Mouse (Mus musculus) ovary, postnatal 10 days (tissue): ENCODE results near the gene Ptprg.

Experiments used
- DNase-seq: peaks from one replicate; pipeline ENCODE4 v3.0.0; 2022; ENCODE audit warnings: low spot score

Ptprg gene

GRCm38 (mm10) chr14:11619606-11620005 is 66.3 kb downstream of the Ptprg start:
- DNase-seq, result no peak

GRCm38 (mm10) chr14:11620314-11620713 is 67.0 kb downstream of the Ptprg start:
- DNase-seq, result no peak

GRCm38 (mm10) chr14:11620962-11621568 is 67.7 kb downstream of the Ptprg start:
- no peak for DNase-seq

- DNase-seq, result no peak
These were observed 70.2 kb downstream of the Ptprg start for GRCm38 (mm10) chr14:11623576-11623975.

- DNase-seq, result no peak
These were observed 77.4 kb downstream of the Ptprg start for GRCm38 (mm10) chr14:11630736-11631135.

DNA sequence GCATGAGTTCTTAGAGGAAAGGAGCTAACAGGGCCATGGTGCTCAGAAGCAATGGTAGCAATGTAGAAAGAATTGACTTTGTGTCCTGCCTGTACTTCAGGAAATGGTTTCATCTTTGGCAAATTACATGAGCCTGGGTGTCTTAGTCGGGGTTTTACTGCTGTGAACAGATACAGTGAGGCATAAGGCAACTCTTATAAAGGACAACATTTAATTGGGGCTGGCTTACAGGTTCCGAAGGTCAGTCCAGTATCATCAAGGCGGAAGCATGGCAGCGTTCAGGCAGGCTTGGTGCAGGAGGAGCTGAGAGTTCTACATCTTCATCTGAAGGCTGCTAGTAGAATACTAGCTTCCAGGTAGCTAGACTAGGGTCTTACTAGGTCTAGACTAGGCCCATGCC is 78.2 kb downstream of the Ptprg start:
- DNase-seq, result no peak

DNA sequence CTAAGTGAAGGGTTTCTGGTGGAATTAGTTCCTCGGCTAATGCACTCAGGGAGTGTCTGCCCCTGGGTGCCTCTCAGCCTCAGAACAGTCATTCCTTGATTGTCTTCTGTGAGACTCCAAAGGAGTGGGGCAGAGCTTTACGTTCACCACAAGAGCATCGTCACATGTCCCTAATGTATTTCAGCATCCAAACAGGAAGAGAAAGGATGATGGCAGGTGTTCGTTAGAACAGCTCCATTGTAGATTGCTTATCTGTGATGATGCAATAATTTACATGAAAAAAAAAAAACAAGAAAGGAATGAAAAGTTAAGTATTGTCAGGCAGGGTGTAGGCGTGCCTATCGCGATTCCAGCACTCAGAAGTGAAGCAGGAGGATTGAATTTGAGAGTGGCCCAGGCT is 84.3 kb downstream of the Ptprg start:
- no peak for DNase-seq

GRCm38 (mm10) chr14:11639366-11639765 is 86.0 kb downstream of the Ptprg start:
- no peak for DNase-seq

- DNase-seq, result no peak
These were observed 87.0 kb downstream of the Ptprg start for GRCm38 (mm10) chr14:11640372-11640771.

- no peak for DNase-seq
These were observed 87.7 kb downstream of the Ptprg start for GRCm38 (mm10) chr14:11640996-11641395.

DNA sequence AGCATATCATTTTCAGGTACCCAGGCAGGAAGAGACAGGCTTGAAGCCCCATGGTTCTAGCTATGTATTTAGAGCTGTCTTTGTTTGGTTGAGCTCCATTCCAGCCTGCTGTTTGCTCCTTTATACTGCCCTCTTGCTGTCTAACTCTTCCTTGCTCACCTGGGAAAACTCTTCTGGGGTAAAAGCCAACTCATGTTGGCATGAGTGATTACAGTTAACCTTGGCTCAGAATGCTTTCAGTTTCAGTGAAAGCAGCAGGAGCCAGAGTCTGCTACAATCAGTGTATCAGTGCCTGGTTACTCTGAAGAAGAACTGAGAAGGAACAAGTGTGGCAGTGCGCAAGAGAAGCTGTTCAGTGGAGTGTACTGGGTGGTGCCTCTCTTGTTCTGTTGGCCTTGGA is 89.6 kb downstream of the Ptprg start:
- DNase-seq, result no peak

GRCm38 (mm10) chr14:11657374-11657773 is 104.0 kb downstream of the Ptprg start:
- no peak for DNase-seq

- DNase-seq, result no peak
These were observed 110.4 kb downstream of the Ptprg start for GRCm38 (mm10) chr14:11663661-11664215.

DNA sequence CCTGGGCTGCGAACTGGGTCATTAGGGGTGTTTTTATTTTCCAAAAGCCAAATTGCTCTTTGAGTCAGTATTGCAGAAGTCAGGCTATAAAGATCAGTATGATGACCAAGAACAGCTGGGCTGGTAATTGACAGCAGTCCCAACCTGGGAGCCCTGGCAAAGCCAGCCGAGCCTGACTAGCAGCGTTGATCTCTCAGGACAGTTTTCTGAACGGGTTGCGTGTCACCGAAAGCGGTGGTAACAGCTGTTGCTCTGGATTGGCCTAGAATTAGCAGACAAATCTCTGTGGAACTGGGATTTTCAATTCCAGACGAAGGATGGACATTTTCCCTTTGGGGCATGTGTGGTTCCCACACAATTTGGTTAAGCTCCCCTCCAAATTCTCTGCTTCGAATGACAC is 111.0 kb downstream of the Ptprg start:
- no peak for DNase-seq

GRCm38 (mm10) chr14:11665046-11665445 is 111.7 kb downstream of the Ptprg start:
- DNase-seq, result no peak

- DNase-seq, result no peak
These were observed 114.4 kb downstream of the Ptprg start for GRCm38 (mm10) chr14:11667762-11668161.

GRCm38 (mm10) chr14:11670847-11671246 is 117.5 kb downstream of the Ptprg start:
- no peak for DNase-seq

GRCm38 (mm10) chr14:11672981-11673547 is 119.7 kb downstream of the Ptprg start:
- no peak for DNase-seq

DNA sequence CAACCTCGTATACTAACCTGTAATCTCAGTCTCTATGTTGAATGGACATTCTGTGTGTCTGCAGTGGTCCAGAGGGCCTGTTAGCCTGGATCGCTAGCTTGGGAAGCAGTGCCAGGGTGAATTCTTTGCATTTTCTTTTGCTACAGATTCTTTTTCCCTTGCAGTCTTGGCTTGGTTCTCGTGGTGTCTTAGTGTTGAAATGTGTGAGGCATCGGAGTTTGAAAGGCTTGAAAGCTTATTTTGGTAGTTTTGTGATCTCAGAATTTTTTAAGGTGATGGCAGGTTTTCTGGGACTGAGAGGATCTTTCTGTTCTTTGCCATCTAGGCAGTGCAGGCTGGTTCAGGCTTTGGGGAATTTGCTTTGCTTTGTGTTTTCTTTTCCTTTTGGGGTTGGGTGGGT is 124.9 kb downstream of the Ptprg start:
- no peak for DNase-seq

DNA sequence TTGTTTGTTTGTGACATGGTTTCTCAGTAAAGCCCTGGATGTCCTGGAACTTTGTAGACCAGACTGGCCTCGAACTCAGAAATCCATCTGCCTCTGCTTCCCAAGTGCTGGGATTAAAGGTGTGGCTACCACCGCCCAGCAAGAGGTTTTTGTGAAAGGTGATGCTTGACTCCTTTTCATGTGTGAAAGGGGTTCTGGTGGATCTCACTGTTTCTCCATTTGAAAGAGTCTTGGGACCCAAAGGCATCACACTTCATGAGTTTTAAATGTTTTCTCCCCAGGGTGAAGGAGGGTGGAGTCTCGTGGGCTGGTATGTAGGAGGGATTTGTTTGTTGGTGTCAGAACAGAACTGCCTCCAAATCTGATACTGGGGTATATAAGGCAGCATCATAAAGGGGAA is 126.4 kb downstream of the Ptprg start:
- DNase-seq, result no peak

GRCm38 (mm10) chr14:11680621-11681020 is 127.3 kb downstream of the Ptprg start:
- DNase-seq, result no peak

DNA sequence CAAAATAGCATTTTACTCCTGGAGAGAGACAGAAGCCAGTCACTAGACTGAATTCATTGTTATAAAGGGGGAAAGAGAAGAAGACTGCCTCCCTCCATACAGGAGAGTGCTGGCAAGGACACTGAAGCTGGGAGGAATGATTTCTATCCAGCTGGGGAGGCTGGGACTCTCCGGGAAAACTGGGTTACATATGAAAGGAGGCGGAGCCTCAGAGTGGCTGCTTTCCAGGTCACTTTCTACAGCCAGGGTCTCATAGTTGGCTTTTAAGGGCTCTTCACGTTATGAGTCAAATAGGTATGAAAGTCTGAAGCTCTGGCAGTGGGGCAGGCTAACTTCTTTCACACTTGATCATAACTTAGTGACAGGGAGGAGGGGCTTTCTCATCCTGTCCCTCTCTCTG is 129.1 kb downstream of the Ptprg start:
- DNase-seq, result no peak

DNA sequence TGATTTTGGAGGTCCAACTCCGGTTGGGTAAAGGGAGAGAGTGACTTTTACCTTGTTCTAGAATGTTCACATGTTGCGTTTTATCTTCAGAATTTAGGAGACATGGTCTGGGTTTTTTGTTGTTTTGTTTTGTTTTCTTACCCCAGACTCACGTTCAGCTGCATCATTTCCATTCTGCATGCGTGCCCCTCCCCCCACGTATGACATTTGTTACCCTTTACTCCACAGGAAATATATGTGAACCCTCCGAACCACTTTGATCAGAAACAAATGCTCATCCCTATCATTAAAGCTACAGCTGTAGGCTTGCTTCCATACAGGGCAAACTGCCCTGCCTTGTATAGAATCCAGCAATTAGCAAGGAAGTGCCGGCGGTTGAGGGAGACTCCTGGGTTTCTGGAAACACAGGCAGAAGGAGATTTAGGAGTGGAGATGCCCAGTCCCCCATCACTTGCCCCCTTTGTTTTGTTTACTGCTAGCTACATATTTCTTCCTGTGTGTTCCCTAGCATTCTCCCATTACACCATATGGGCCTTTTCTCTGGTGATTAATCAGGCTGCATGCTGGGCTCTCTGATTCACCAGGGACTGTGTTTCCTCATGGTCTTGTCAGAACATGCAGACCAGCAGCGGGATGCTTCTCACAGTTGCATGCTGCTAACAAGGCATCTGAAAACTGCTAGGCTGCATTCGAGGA is 130.2 kb downstream of the Ptprg start:
- DNase-seq, result no peak
